Mouse (Mus musculus) left cerebral cortex, postnatal 4 days (tissue): ENCODE results near the gene Tor1aip2. TPM values are rescaled to one million over a fixed set of nuclear protein-coding genes. Genes with fewer than 3 reads are reported as not detected.

Source experiments
- DNase-seq: peaks from one replicate; pipeline ENCODE4 v3.0.0-alpha.2; 2022
- intact Hi-C: fragments of 180-260 bp; cut with DNase I; formaldehyde crosslinking; loops from one replicate; pipeline ENCODE4 v1.15.1; 2025
- total RNA-seq, 2 experiments: library from RNA; stranded (reverse); gene quantifications; 2 replicates each; pipeline ENCODE4 v1.2.3; 2021

The Tor1aip2 gene
- total RNA-seq, 2 experiments from 2014 or later: 51.4 to 54.7 TPM

DNA sequence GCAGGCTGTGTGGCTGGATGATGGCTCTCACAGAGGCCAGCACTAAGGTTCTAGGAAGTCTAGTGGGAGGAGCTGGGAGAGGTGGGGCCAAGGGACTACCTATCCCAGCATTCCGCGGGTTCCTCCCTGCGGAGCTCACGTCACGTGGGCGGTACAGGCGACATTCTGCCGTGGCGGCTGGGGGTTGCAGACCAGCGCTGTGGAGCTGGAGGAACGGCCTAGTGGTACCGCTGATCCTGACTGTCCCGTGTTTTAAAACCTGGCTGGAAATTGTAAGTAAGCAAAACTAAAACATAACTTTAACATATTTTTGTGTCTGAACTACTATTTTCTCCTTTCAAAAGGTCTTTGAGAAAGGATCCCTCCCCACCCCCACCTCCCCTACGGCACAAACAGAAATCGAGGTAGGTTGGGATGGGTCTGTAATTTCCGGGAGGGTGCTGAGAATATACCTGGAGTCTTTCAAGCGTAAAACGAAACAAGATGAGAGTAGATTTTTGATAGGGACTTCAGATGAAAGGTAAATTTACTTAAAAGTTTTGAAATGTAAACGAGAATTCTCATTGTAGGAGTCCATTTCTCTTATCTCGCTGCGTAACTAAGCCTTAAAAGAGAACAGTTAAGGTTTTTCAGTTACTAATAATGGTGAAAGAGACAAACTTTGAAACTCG, 5.7 kb downstream of the Tor1aip2 start:
- intact Hi-C loops: no loop called here
- DNase-seq: peak; percentile 91

DNA sequence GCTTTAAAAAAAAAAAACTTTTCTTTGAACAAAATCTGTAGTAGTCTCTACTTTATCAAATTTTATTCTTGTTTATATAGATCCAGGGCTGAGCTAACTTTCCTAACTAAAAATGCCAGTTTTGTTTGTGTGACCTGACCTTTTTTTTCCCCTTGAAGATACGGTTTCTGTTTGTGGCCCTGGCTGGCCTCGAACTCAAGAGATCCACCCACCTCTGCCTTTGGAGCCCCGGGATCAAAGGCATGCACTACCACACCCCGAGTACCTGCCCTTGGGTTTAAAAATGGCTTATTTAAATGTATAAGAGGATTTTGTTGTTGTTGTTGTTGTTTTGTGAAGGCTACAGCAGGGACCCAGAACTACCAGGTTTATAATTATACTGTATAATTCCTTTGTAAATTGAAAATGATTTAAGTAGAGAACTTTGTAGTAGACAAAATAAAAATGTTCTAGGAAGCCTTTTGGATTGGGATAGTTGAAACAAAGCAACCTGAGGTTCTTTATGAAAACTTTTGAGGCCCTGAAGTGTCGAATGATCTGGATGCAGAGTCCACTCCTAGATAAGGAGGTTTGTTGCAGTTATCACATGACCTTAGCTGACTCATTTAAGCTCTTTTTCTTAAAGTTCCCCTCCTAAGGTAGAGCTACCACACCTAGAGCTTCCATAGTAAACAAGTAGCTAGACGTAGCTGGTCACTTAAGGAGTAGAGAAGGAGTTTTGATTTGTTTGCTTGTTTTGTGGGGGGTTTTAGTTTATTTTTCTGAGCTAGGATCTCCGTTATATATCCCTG, 6.4 kb downstream of the Tor1aip2 start:
- DNase-seq: no peak
- intact Hi-C loops: no loop called here

DNA sequence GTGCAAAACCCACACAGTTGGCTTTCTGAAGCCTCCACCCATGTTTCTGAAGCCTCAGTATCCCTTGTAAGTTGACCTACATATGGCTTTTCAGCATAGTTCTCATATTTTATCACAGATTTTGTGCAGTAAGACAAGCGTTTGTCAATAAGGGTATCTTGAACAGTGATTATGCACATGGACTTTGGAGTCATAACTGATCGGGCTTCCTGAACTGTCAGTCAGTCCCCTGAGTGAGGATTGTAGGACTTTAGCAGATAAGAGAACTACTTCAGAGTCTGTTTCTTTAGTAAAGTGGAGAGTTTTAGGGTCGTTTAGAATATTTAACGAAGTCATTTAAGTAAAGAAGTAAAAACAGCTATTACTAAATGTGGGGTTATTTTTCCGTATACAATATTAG, 7.3 kb downstream of the Tor1aip2 start:
- intact Hi-C loops: no loop called here

DNA sequence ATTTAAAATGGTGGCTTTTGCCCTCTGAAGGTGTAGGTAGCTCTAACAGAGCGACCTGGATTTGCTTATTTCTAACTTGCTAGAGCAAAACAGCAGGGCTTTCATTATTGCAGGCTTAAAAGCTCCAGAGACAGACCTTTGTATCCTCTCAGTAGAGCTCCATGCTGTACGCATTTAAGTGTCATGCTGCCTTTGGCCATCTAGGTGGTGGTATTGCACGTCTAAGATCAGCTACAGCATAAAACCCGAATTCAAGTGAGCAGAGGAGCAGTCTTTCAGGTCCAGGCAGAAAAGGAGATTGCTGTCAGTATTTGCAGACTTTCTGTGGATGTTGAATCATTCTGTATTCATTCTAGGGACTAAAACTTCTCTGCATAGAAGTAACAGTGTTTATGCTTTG, 7.8 kb downstream of the Tor1aip2 start:
- intact Hi-C loops: no loop called here

More for the DNA sequence above, 7.3 kb downstream of the Tor1aip2 start:
- DNase-seq: no peak

GRCm38 (mm10) chr1:156044211-156044611, 9.0 kb downstream of the Tor1aip2 start:
- no peak for DNase-seq
- intact Hi-C loops: no loop called here

More for the DNA sequence above, 7.8 kb downstream of the Tor1aip2 start:
- peak; percentile 17 for DNase-seq

GRCm38 (mm10) chr1:156046688-156047087, 11.5 kb downstream of the Tor1aip2 start:
- DNase-seq: peak; percentile 47
- intact Hi-C loops: no loop called here

GRCm38 (mm10) chr1:156058207-156058606, 23.0 kb downstream of the Tor1aip2 start:
- intact Hi-C loops: no loop called here
- no peak for DNase-seq

DNA sequence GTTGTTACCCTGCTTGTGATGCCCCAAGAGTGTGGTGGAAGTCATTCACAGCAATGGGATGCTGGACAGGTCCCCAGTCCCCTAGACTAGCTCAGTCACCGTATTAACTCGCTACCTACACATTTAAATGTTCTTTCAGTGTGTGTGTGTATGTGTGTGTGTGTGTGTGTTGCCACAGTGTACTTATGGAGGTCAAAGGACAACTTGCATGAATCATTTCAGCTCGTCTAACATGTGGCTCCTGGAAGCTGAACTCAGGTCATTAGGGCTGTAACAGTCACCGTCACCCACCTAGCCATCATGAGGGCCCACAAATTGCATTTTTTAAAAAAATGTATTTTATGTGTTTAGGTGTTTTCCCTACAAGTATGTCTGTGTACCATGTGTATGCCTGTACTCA, 27.0 kb downstream of the Tor1aip2 start:
- DNase-seq: no peak

GRCm38 (mm10) chr1:156066133-156066532, 30.9 kb downstream of the Tor1aip2 start:
- DNase-seq: no peak
- intact Hi-C loops: no loop called here

More for the DNA sequence above, 27.0 kb downstream of the Tor1aip2 start:
- intact Hi-C loops: no loop called here

DNA sequence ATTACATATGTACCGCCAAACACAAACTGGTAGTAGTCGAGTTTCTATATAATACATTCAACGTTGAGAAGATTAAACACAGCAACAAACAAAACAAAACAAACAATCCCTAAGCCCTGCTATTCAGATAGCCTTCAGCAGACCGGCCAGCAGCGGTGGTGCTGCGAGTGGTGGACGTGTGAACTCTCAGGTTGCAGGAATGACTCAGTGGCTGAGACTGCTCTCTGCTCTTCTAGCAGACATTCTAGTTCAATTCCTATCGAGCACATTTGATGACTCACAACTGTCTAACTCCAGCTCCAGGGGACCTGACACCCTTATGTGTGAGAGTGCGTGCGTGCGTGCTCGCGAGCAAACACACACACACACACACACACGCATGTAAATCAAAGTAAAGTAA, 34.9 kb downstream of the Tor1aip2 start:
- no peak for DNase-seq
- intact Hi-C loops: no loop called here

DNA sequence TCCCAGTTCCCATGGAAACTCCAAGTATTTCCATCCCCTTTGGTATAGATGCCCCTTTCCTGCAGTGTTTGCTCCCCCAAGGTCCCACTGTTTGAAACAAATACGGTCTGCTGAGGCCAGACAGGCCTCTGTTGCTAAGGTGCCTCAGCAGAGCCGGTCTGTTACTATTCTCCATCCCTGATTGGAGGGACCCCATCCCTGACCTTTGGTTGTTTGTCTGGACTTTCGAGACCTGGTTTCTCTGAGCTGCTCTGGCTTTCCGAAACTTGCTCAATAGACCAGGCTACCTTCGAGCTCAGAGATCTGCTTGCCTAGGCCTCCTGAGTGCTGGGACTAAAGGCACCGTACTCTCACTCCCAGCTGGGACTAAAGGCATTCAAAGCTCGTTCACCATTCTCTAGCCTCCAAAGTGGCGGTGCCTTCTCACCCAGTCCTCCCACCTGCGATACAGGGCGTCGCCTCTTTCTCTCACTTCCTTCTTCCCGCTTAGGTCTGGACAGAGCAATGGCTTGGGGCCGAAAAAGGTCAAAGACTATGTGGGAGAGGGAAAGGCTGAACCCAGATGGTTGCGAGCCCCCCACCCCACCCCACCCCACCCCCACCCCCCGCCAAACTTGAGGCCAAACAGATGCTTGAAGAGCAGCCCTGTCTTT, 38.1 kb downstream of the Tor1aip2 start:
- DNase-seq: no peak
- intact Hi-C loops: no loop called here

GRCm38 (mm10) chr1:156074575-156074974, 39.4 kb downstream of the Tor1aip2 start:
- DNase-seq: no peak
- intact Hi-C loops: no loop called here

- intact Hi-C loops: no loop called here
- DNase-seq: no peak
Observed at GRCm38 (mm10) chr1:156076474-156076873, 41.3 kb downstream of the Tor1aip2 start.

GRCm38 (mm10) chr1:156077655-156078054, 42.5 kb downstream of the Tor1aip2 start:
- no peak for DNase-seq
- intact Hi-C loops: no loop called here

- intact Hi-C loops: loop anchor here (5.0 kb wide), 2 partner anchors 158 to 453 kb away; no protein-coding TSS in a partner anchor
Observed at GRCm38 (mm10) chr1:156084603-156085002, 49.4 kb downstream of the Tor1aip2 start.

DNA sequence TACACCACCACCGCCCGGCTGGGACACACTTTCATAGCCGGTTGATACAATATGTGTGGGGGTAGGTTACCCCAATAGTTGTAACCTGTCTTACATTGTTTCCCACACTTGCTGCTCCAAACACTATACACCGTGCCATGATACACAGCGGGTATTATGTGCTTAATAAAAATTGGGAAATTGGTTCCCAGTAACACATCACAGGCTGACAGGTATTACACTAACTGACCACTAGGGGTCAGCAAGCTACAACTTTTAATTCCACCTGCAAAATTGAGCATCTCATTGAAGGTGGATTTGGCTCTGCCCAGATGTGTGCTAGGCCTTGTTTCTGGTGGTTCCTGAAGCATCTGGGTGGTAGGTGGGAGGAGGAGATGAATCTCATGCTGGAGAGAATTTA, 50.6 kb downstream of the Tor1aip2 start:
- no peak for DNase-seq
- intact Hi-C loops: loop anchor here (5.0 kb wide), 1 partner anchor 157 kb away; no protein-coding TSS in a partner anchor

More at GRCm38 (mm10) chr1:156084603-156085002, 49.4 kb downstream of the Tor1aip2 start:
- no peak for DNase-seq

GRCm38 (mm10) chr1:156087586-156087985, 52.4 kb downstream of the Tor1aip2 start:
- no peak for DNase-seq
- intact Hi-C loops: loop anchor here (5.0 kb wide), 1 partner anchor 155 kb away; no protein-coding TSS in a partner anchor

- no peak for DNase-seq
- intact Hi-C loops: loop anchor here (5.0 kb wide), 1 partner anchor 153 kb away; no protein-coding TSS in a partner anchor
Observed at GRCm38 (mm10) chr1:156089561-156089960, 54.4 kb downstream of the Tor1aip2 start.

DNA sequence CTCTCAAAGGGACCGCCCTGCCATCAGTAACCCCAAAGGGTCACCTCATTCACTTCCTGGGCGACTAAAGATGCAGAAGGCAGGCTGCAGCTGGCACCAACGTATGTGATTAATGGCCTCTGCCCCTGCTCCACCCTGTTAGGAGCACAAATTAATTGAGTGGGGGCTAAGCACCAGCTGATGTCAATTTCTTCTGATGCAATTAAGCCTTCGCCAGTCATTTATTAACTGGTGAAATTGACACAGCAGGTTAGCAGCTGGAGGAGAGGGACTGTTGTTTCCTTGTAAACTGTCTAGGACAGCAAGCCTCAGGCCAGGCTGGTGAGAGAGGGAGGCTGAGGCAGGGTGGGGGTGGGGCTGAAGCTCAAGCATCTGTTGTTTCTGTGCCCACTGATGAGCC, 54.8 kb downstream of the Tor1aip2 start:
- DNase-seq: no peak
- intact Hi-C loops: no loop called here

GRCm38 (mm10) chr1:156091811-156092210, 56.6 kb downstream of the Tor1aip2 start:
- intact Hi-C loops: no loop called here
- DNase-seq: no peak

- no peak for DNase-seq
- intact Hi-C loops: no loop called here
Observed at GRCm38 (mm10) chr1:156103763-156104162, 68.6 kb downstream of the Tor1aip2 start.
